Mouse (Mus musculus): Measurements from ENCODE around the gene Casp2. TPM values are rescaled to one million over a fixed set of nuclear protein-coding genes. Genes with fewer than 3 reads are reported as not detected.
A peak's percentile ranks its signal among the peaks of the same experiment; 100 is the strongest.

The Casp2 gene
- polyA plus RNA-seq (2014; fragmentation: Nextera tagmentation; extraction: Ambion mirVana): 34.4 and 34.7 TPM in 2 replicates

GRCm38 (mm10) chr6:42264626-42265312, at the start of gene Casp2:
Gene Casp2 (plus strand): TSS chr6:42264985.
- H3K27me3 ChIP-seq (ENCODE audit: control insufficient read depth, insufficient read depth, low read length): no peaks in the 10 kb centered on the region; the same call in 1 of the 2 replicates
- peak within 1 kb of the TSS; percentile 95 for H3K9ac ChIP-seq (ENCODE audit: low read depth, low read length)
- H3K9me3 ChIP-seq (replicated peaks; ENCODE audit: control insufficient read depth, low read length): no peaks in the 10 kb centered on the region
- peak within 1 kb of the TSS; percentile 77 for H3K4me2 ChIP-seq
- H3K36me3 ChIP-seq (ENCODE audit: control insufficient read depth, insufficient read depth, low read length): peaks cover 13% of the 10 kb centered on the region
- H3K4me3 ChIP-seq (ENCODE audit: low read depth, low read length): peak within 1 kb of the TSS; percentile 89
- peak; percentile 99 for ATAC-seq (replicated peaks; ENCODE audit: insufficient number of reproducible peaks, low FRiP score, low TSS enrichment)
- peak within 1 kb of the TSS; percentile 81 for H3K27ac ChIP-seq (ENCODE audit: low read depth, low read length)
- WGBS (ENCODE audit: insufficient replicate concordance): under 1% methylated on average over 50 of the region's 51 CpGs
- H3K4me1 ChIP-seq (ENCODE audit: control insufficient read depth, insufficient read depth, low read length): peaks cover 11% of the 10 kb centered on the region

GRCm38 (mm10) chr6:42215028-42215427, 49.8 kb upstream of the Casp2 start, which contains the start of gene Tas2r144:
Gene Tas2r144 (plus strand): TSS chr6:42215328.
- Histone ChIP-seq H3K27ac (ENCODE audit: low read depth, low read length) (no peak within 1 kb of the TSS), H3K4me3 (ENCODE audit: low read depth, low read length) (no peak within 1 kb of the TSS), H3K9ac (ENCODE audit: low read depth, low read length) (no peak within 1 kb of the TSS), H3K36me3 (ENCODE audit: control insufficient read depth, insufficient read depth, low read length) (no peaks in the 10 kb centered on the region), H3K9me3 (replicated peaks; ENCODE audit: control insufficient read depth, low read length) (no peaks in the 10 kb centered on the region), H3K4me1 (ENCODE audit: control insufficient read depth, insufficient read depth, low read length) (no peaks in the 10 kb centered on the region), H3K4me2 (no peak within 1 kb of the TSS), H3K27me3 (ENCODE audit: control insufficient read depth, insufficient read depth, low read length) (no peaks in the 10 kb centered on the region)
- ATAC-seq (replicated peaks; ENCODE audit: insufficient number of reproducible peaks, low FRiP score, low TSS enrichment): no peak
- WGBS (ENCODE audit: insufficient replicate concordance): 74% methylated on average over 2 of the region's 2 CpGs

GRCm38 (mm10) chr6:42222286-42222685, 42.5 kb upstream of the Casp2 start:
- no peak for ATAC-seq (replicated peaks; ENCODE audit: insufficient number of reproducible peaks, low FRiP score, low TSS enrichment)

GRCm38 (mm10) chr6:42225046-42225445, 39.7 kb upstream of the Casp2 start:
- Histone ChIP-seq H3K9me3 (replicated peaks; ENCODE audit: control insufficient read depth, low read length) (no peaks in the 10 kb centered on the region), H3K4me1 (ENCODE audit: control insufficient read depth, insufficient read depth, low read length) (no peaks in the 10 kb centered on the region), H3K4me2 (no peak overlapping the region), H3K27ac (ENCODE audit: low read depth, low read length) (no peak overlapping the region), H3K4me3 (ENCODE audit: low read depth, low read length) (no peak overlapping the region), H3K9ac (ENCODE audit: low read depth, low read length) (no peak overlapping the region), H3K27me3 (ENCODE audit: control insufficient read depth, insufficient read depth, low read length) (no peaks in the 10 kb centered on the region), H3K36me3 (ENCODE audit: control insufficient read depth, insufficient read depth, low read length) (no peaks in the 10 kb centered on the region)
- 65% methylated on average over 4 of the region's 4 CpGs for WGBS (ENCODE audit: insufficient replicate concordance)
- ATAC-seq (replicated peaks; ENCODE audit: insufficient number of reproducible peaks, low FRiP score, low TSS enrichment): no peak

More at GRCm38 (mm10) chr6:42222286-42222685, 42.5 kb upstream of the Casp2 start:
- Histone ChIP-seq H3K36me3 (ENCODE audit: control insufficient read depth, insufficient read depth, low read length) (no peaks in the 10 kb centered on the region), H3K27ac (ENCODE audit: low read depth, low read length) (no peak overlapping the region), H3K4me1 (ENCODE audit: control insufficient read depth, insufficient read depth, low read length) (no peaks in the 10 kb centered on the region), H3K4me2 (no peak overlapping the region), H3K27me3 (ENCODE audit: control insufficient read depth, insufficient read depth, low read length) (no peaks in the 10 kb centered on the region), H3K4me3 (ENCODE audit: low read depth, low read length) (no peak overlapping the region), H3K9me3 (replicated peaks; ENCODE audit: control insufficient read depth, low read length) (no peaks in the 10 kb centered on the region), H3K9ac (ENCODE audit: low read depth, low read length) (no peak overlapping the region)
- WGBS (ENCODE audit: insufficient replicate concordance): 61% methylated on average over 3 of the region's 3 CpGs

GRCm38 (mm10) chr6:42227240-42228101, 37.3 kb upstream of the Casp2 start:
- ATAC-seq (replicated peaks; ENCODE audit: insufficient number of reproducible peaks, low FRiP score, low TSS enrichment): no peak
- WGBS (ENCODE audit: insufficient replicate concordance): 34% methylated on average over 17 of the region's 17 CpGs

GRCm38 (mm10) chr6:42229610-42230009, 35.2 kb upstream of the Casp2 start:
- Histone ChIP-seq H3K4me3 (ENCODE audit: low read depth, low read length) (no peak overlapping the region), H3K36me3 (ENCODE audit: control insufficient read depth, insufficient read depth, low read length) (no peaks in the 10 kb centered on the region), H3K4me2 (no peak overlapping the region), H3K9me3 (replicated peaks; ENCODE audit: control insufficient read depth, low read length) (no peaks in the 10 kb centered on the region), H3K9ac (ENCODE audit: low read depth, low read length) (no peak overlapping the region), H3K27me3 (ENCODE audit: control insufficient read depth, insufficient read depth, low read length) (no peaks in the 10 kb centered on the region), H3K27ac (ENCODE audit: low read depth, low read length) (no peak overlapping the region), H3K4me1 (ENCODE audit: control insufficient read depth, insufficient read depth, low read length) (no peaks in the 10 kb centered on the region)
- ATAC-seq (replicated peaks; ENCODE audit: insufficient number of reproducible peaks, low FRiP score, low TSS enrichment): no peak
- WGBS (ENCODE audit: insufficient replicate concordance): 50% methylated on average over 4 of the region's 4 CpGs

More at GRCm38 (mm10) chr6:42227240-42228101, 37.3 kb upstream of the Casp2 start:
- Histone ChIP-seq H3K9ac (ENCODE audit: low read depth, low read length) (no peak overlapping the region), H3K4me3 (ENCODE audit: low read depth, low read length) (no peak overlapping the region), H3K4me2 (no peak overlapping the region), H3K27ac (ENCODE audit: low read depth, low read length) (no peak overlapping the region), H3K27me3 (ENCODE audit: control insufficient read depth, insufficient read depth, low read length) (no peaks in the 10 kb centered on the region), H3K9me3 (replicated peaks; ENCODE audit: control insufficient read depth, low read length) (no peaks in the 10 kb centered on the region), H3K4me1 (ENCODE audit: control insufficient read depth, insufficient read depth, low read length) (no peaks in the 10 kb centered on the region), H3K36me3 (ENCODE audit: control insufficient read depth, insufficient read depth, low read length) (no peaks in the 10 kb centered on the region)

- no peaks in the 10 kb centered on the region for H3K36me3 ChIP-seq (ENCODE audit: control insufficient read depth, insufficient read depth, low read length)
- no peak overlapping the region for H3K4me2 ChIP-seq
- H3K4me1 ChIP-seq (ENCODE audit: control insufficient read depth, insufficient read depth, low read length): no peaks in the 10 kb centered on the region
- WGBS (ENCODE audit: insufficient replicate concordance): 78% methylated on average over 3 of the region's 3 CpGs
- H3K9me3 ChIP-seq (replicated peaks; ENCODE audit: control insufficient read depth, low read length): no peaks in the 10 kb centered on the region
- H3K27me3 ChIP-seq (ENCODE audit: control insufficient read depth, insufficient read depth, low read length): no peaks in the 10 kb centered on the region
- no peak overlapping the region for H3K4me3 ChIP-seq (ENCODE audit: low read depth, low read length)
- no peak overlapping the region for H3K9ac ChIP-seq (ENCODE audit: low read depth, low read length)
- no peak overlapping the region for H3K27ac ChIP-seq (ENCODE audit: low read depth, low read length)
- ATAC-seq (replicated peaks; ENCODE audit: insufficient number of reproducible peaks, low FRiP score, low TSS enrichment): no peak
Observed at GRCm38 (mm10) chr6:42231191-42231590, 33.6 kb upstream of the Casp2 start.

GRCm38 (mm10) chr6:42237276-42237805, 27.4 kb upstream of the Casp2 start:
- Histone ChIP-seq H3K4me2 (no peak overlapping the region), H3K36me3 (ENCODE audit: control insufficient read depth, insufficient read depth, low read length) (no peaks in the 10 kb centered on the region), H3K4me3 (ENCODE audit: low read depth, low read length) (no peak overlapping the region), H3K4me1 (ENCODE audit: control insufficient read depth, insufficient read depth, low read length) (no peaks in the 10 kb centered on the region), H3K27ac (ENCODE audit: low read depth, low read length) (no peak overlapping the region), H3K9me3 (replicated peaks; ENCODE audit: control insufficient read depth, low read length) (no peaks in the 10 kb centered on the region), H3K9ac (ENCODE audit: low read depth, low read length) (no peak overlapping the region), H3K27me3 (ENCODE audit: control insufficient read depth, insufficient read depth, low read length) (no peaks in the 10 kb centered on the region)
- 63% methylated on average over 6 of the region's 6 CpGs for WGBS (ENCODE audit: insufficient replicate concordance)
- ATAC-seq (replicated peaks; ENCODE audit: insufficient number of reproducible peaks, low FRiP score, low TSS enrichment): no peak
